Mouse (Mus musculus) E14TG2a.4 (cell line): ENCODE results near the gene Myh9.

Experiments used
- CTCF ChIP-seq: conservative IDR thresholded peaks from 2 replicates; pipeline ENCODE4 v1.5.1; 2014; ENCODE audit warnings: low read length
- NANOG ChIP-seq: IDR thresholded peaks from 2 replicates; pipeline ENCODE4 v1.6.1; 2014; ENCODE audit warnings: borderline replicate concordance, low read length, mixed read lengths

DNA sequence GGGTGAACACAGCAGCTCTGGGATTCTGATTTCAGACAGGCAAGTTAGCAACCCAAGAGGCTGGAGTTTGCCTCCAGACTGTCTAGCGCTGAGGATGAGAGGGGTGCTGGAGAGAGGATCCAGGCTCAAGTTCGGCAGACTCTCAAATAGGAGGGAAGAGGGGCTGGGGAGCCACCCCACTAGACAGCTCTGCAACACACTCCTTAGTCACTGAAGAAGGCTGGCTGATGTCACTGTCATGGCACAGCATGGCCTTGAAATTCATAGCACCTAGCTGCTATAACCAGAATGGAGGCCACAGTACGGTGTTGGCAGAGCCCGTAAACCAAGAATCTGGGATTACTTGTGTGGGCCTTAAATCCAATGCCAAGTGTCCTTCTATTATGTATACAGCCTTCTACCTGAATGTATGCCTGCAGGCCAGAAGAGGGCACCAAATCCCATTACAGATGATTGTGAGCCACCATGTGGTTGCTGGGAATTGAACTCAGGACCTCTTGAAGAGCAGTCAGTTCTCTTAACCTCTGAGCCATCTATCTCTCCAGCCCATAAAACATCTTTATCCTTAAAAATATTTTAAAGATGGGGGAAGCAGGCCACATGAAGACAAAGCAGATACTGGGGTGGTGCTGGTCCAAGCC is 84.3 kb downstream of the Myh9 start:
- peak; percentile 42 for TF ChIP-seq CTCF
- no peak for TF ChIP-seq NANOG
